Mouse (Mus musculus) liver, postnatal 0 days (tissue): ENCODE measurements at regions not wholly inside any gene's neighbourhood (a gene's known extent, or its start where the extent isn't known, plus 50 kb on each side); places are given as distances from the start of the nearest gene placed in this dataset.
"Not testable (repeated sequence)": the region's sequence is repeated elsewhere in the genome, so short reads cannot be mapped to it uniquely, and the experiment has no call there.

Experiments
- ATAC-seq: fragments of 200-750 bp; cut with Nextera tagmentation; 2 replicates; pipeline ENCODE4 v1.8.0; 2017; ENCODE audit warnings: mild to moderate bottlenecking, moderate library complexity
- DNase-seq: peaks from one replicate; pipeline ENCODE4 v3.0.0-alpha.2; 2016
- H3K27ac ChIP-seq: fragments of 300-500 bp; sonication (generic); 2 replicates; pipeline ENCODE4 v1.5.1; 2014; ENCODE audit warnings: antibody characterized with exemption, moderate library complexity, mild to moderate bottlenecking, low read depth
- H3K27me3 ChIP-seq: fragments of 300-500 bp; sonication (generic); 2 replicates; pipeline ENCODE4 v1.6.1; 2014; ENCODE audit warnings: low read length, control low read depth, mixed read lengths; ENCODE audit not compliant: insufficient read depth
- H3K36me3 ChIP-seq: fragments of 300-500 bp; sonication (generic); replicated peaks from 2 replicates; pipeline ENCODE4 v1.6.1; 2014; ENCODE audit warnings: mild to moderate bottlenecking, control low read depth, low read length, moderate library complexity, mixed read lengths; ENCODE audit not compliant: insufficient read depth
- H3K4me1 ChIP-seq: fragments of 300-500 bp; sonication (generic); 2 replicates; pipeline ENCODE4 v1.6.1; 2014; ENCODE audit warnings: antibody characterized with exemption, mild to moderate bottlenecking, control low read depth; ENCODE audit not compliant: insufficient read depth
- H3K4me2 ChIP-seq: fragments of 300-500 bp; sonication (generic); 2 replicates; pipeline ENCODE4 v1.6.1; 2014; ENCODE audit warnings: low read depth, mild to moderate bottlenecking, low read length, moderate library complexity, mixed read lengths
- H3K4me3 ChIP-seq: fragments of 300-500 bp; sonication (generic); 2 replicates; pipeline ENCODE4 v1.5.1; 2014; ENCODE audit warnings: low read depth, low read length
- H3K9ac ChIP-seq: fragments of 300-500 bp; sonication (generic); replicated peaks from 2 replicates; pipeline ENCODE4 v1.6.1; 2014; ENCODE audit warnings: mild to moderate bottlenecking, moderate library complexity
- H3K9me3 ChIP-seq: fragments of 300-500 bp; sonication (generic); 2 replicates; pipeline ENCODE4 v1.6.1; 2016; ENCODE audit warnings: mild to moderate bottlenecking, control low read depth, low read length, mixed read lengths
- CTCF ChIP-seq: sonication (generic); IDR thresholded peaks from 2 replicates; pipeline ENCODE4 v1.5.1; 2016; ENCODE audit warnings: antibody characterized with exemption, low read depth
- EP300 ChIP-seq: IDR thresholded peaks from 2 replicates; pipeline ENCODE4 v1.6.1; 2016; ENCODE audit warnings: antibody characterized with exemption, low read depth, mild to moderate bottlenecking
- WGBS: fragments of 180-500 bp; shearing (Covaris S2); extraction: QIAGEN DNeasy Blood & Tissue Kit; methylation state at CpG from one replicate; pipeline ENCODE4 v1.1.7; 2014; ENCODE audit not compliant: insufficient replicate concordance; 5-methylcytosine and 5-hydroxymethylcytosine counted together

GRCm38 (mm10) chr9:25744162-25744561 lies 262.8 kb downstream of the Eepd1 start:
- WGBS = 52% methylated on average over 6 of the region's 6 CpGs
- H3K9ac ChIP-seq = no peak overlapping the region
- no peak for ATAC-seq
- no peak for DNase-seq
- H3K27ac ChIP-seq = no peak overlapping the region
- H3K4me1 ChIP-seq = no peaks in the 10 kb centered on the region
- H3K9me3 ChIP-seq = no peaks in the 10 kb centered on the region
- no peaks in the 10 kb centered on the region for H3K27me3 ChIP-seq
- no peak overlapping the region for H3K4me3 ChIP-seq
- H3K36me3 ChIP-seq = no peaks in the 10 kb centered on the region
- H3K4me2 ChIP-seq = no peak overlapping the region
- TF ChIP-seq CTCF (0 out of 2 replicates have a peak, but pooled peaks have one; percentile 7), EP300 (no peak)

GRCm38 (mm10) chr9:25751138-25751537 lies 269.8 kb downstream of the Eepd1 start:
- DNase-seq (no peak), ATAC-seq (no peak)
- no peaks in the 10 kb centered on the region for H3K4me1 ChIP-seq

GRCm38 (mm10) chr9:25773899-25774298 lies 292.6 kb downstream of the Eepd1 start:
- Histone ChIP-seq H3K36me3 (no peaks in the 10 kb centered on the region), H3K27me3 (no peaks in the 10 kb centered on the region), H3K27ac (no peak overlapping the region), H3K4me2 (no peak overlapping the region), H3K9me3 (no peaks in the 10 kb centered on the region), H3K4me1 (no peaks in the 10 kb centered on the region), H3K9ac (no peak overlapping the region), H3K4me3 (no peak overlapping the region)
- 55% methylated on average over 3 of the region's 3 CpGs for WGBS
- DNase-seq = no peak
- no peak for TF ChIP-seq EP300
- TF ChIP-seq CTCF = no peak
- ATAC-seq = no peak

More at GRCm38 (mm10) chr9:25751138-25751537, 269.8 kb downstream of the Eepd1 start:
- H3K27ac ChIP-seq = no peak overlapping the region
- H3K4me3 ChIP-seq = no peak overlapping the region
- H3K36me3 ChIP-seq = no peaks in the 10 kb centered on the region
- no peak overlapping the region for H3K9ac ChIP-seq
- H3K9me3 ChIP-seq = no peaks in the 10 kb centered on the region
- no peak for TF ChIP-seq EP300
- TF ChIP-seq CTCF = no peak
- no peak overlapping the region for H3K4me2 ChIP-seq
- no peaks in the 10 kb centered on the region for H3K27me3 ChIP-seq

- TF ChIP-seq CTCF = no peak
- TF ChIP-seq EP300 = no peak
- Histone ChIP-seq H3K4me1 (no peaks in the 10 kb centered on the region), H3K36me3 (no peaks in the 10 kb centered on the region), H3K4me2 (no peak overlapping the region), H3K4me3 (no peak overlapping the region), H3K9me3 (no peaks in the 10 kb centered on the region; the same call in 1 of the 2 replicates), H3K27ac (no peak overlapping the region), H3K27me3 (no peaks in the 10 kb centered on the region), H3K9ac (no peak overlapping the region)
- 85% methylated on average over 1 of the region's 1 CpGs for WGBS
- DNase-seq = no peak
- ATAC-seq = no peak
Measured at GRCm38 (mm10) chr9:25782631-25783030, 301.3 kb downstream of the Eepd1 start.

GRCm38 (mm10) chr9:25795142-25795910 lies 314.0 kb downstream of the Eepd1 start:
- WGBS = 73% methylated on average over 8 of the region's 8 CpGs
- Histone ChIP-seq H3K27ac (no peak overlapping the region), H3K9ac (no peak overlapping the region), H3K27me3 (no peaks in the 10 kb centered on the region), H3K9me3 (no peaks in the 10 kb centered on the region), H3K36me3 (no peaks in the 10 kb centered on the region), H3K4me2 (no peak overlapping the region), H3K4me3 (no peak overlapping the region), H3K4me1 (no peaks in the 10 kb centered on the region)
- ATAC-seq (no peak), DNase-seq (no peak)
- TF ChIP-seq CTCF = no peak
- TF ChIP-seq EP300 = no peak

GRCm38 (mm10) chr9:25809562-25809961 lies 328.2 kb downstream of the Eepd1 start:
- no peaks in the 10 kb centered on the region for H3K27me3 ChIP-seq
- H3K4me3 ChIP-seq = no peak overlapping the region
- TF ChIP-seq CTCF (no peak), EP300 (no peak)
- no peak for ATAC-seq
- no peaks in the 10 kb centered on the region for H3K9me3 ChIP-seq
- no peak overlapping the region for H3K27ac ChIP-seq
- H3K4me1 ChIP-seq = no peaks in the 10 kb centered on the region
- H3K36me3 ChIP-seq = no peaks in the 10 kb centered on the region
- no peak overlapping the region for H3K4me2 ChIP-seq
- DNase-seq = no peak
- no peak overlapping the region for H3K9ac ChIP-seq

GRCm38 (mm10) chr9:25833295-25833694 lies 351.9 kb downstream of the Eepd1 start:
- H3K4me2 ChIP-seq = no peak overlapping the region
- no peaks in the 10 kb centered on the region for H3K4me1 ChIP-seq
- H3K27ac ChIP-seq = no peak overlapping the region
- no peaks in the 10 kb centered on the region for H3K36me3 ChIP-seq
- H3K4me3 ChIP-seq = no peak overlapping the region
- DNase-seq (no peak), ATAC-seq (no peak)
- H3K27me3 ChIP-seq = no peaks in the 10 kb centered on the region
- no peak overlapping the region for H3K9ac ChIP-seq
- H3K9me3 ChIP-seq = no peaks in the 10 kb centered on the region
- no peak for TF ChIP-seq CTCF
- TF ChIP-seq EP300 = no peak

- WGBS = 65% methylated on average over 2 of the region's 2 CpGs
- not testable (repeated sequence) for DNase-seq, H3K9me3 ChIP-seq
Measured at GRCm38 (mm10) chr9:25849914-25850313, 368.6 kb downstream of the Eepd1 start.

GRCm38 (mm10) chr9:25850608-25851007 lies 369.3 kb downstream of the Eepd1 start:
- H3K4me3 ChIP-seq, H3K9me3 ChIP-seq, H3K27ac ChIP-seq, H3K4me2 ChIP-seq, DNase-seq, H3K4me1 ChIP-seq, H3K9ac ChIP-seq, H3K27me3 ChIP-seq, H3K36me3 ChIP-seq, ATAC-seq: not testable (repeated sequence)
- WGBS = 55% methylated on average over 3 of the region's 3 CpGs

More at GRCm38 (mm10) chr9:25849914-25850313, 368.6 kb downstream of the Eepd1 start:
- H3K4me1 ChIP-seq, H3K9ac ChIP-seq, H3K36me3 ChIP-seq, H3K4me3 ChIP-seq, H3K4me2 ChIP-seq, H3K27ac ChIP-seq, H3K27me3 ChIP-seq, ATAC-seq: not testable (repeated sequence)
